Mouse (Mus musculus): ENCODE measurements around the gene Tmem131l.

Gene Tmem131l

GRCm38 (mm10) chr3:84039646-84040475 lies at the start of gene Tmem131l:
TSS of gene Tmem131l (minus strand) at chr3:84040175.
- peak; percentile 56 to 60 for DNase-seq (ENCODE audit: low spot score in 2 of 2)

- DNase-seq (ENCODE audit: low spot score in 2 of 2): no peak
These were observed 46.9 kb upstream of the Tmem131l start for GRCm38 (mm10) chr3:84086921-84087320.

GRCm38 (mm10) chr3:84086337-84086736 lies 46.4 kb upstream of the Tmem131l start:
- DNase-seq (ENCODE audit: low spot score in 2 of 2): no peak

DNA sequence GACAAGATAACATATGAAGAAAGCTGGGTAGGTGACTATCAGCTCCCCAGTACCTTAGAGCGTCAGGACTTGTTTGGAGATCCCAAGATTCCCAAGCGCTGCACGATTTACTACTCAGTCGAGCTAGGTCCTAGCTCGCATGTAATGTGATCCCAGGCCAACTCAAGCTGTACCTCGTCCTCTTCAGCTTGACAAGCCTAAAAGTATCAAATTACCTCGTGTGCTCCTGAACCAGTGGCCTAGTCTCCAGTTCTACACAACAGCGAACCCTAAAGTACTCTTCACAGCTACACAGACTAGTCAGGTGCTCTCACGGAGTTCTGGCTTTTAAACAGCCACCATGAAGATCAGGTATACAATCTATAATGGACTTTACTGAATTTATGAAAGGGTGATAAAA lies 45.5 kb upstream of the Tmem131l start:
- DNase-seq (ENCODE audit: low spot score in 2 of 2): no peak

GRCm38 (mm10) chr3:84081208-84081722 lies 41.3 kb upstream of the Tmem131l start:
- no peak for DNase-seq (ENCODE audit: low spot score in 2 of 2)

- no peak for DNase-seq (ENCODE audit: low spot score in 2 of 2)
These were observed 40.1 kb upstream of the Tmem131l start for GRCm38 (mm10) chr3:84080074-84080473.

DNA sequence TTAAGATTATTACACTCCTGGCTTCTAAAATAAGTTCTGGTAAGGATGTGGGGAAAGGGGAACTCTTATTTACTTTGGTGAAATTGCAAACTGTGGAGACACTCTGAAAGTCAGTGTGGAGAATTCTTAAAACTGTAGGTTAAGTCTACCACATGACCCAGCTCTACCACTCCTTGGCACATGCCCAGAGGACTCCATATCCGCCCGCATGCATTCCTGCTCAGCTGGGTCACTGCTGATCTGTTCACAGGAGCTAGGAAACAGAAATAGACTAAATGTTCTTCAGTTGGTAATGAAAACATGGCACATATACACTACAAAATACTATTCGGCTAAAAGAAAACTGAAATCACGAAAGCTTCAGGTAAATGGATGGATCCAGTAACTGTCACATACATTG lies 37.5 kb upstream of the Tmem131l start:
- no peak for DNase-seq (ENCODE audit: low spot score in 2 of 2)

- no peak for DNase-seq (ENCODE audit: low spot score in 2 of 2)
These were observed 36.8 kb upstream of the Tmem131l start for GRCm38 (mm10) chr3:84076543-84077332.

- no peak for DNase-seq (ENCODE audit: low spot score in 2 of 2)
These were observed 35.5 kb upstream of the Tmem131l start for GRCm38 (mm10) chr3:84075516-84075915.

DNA sequence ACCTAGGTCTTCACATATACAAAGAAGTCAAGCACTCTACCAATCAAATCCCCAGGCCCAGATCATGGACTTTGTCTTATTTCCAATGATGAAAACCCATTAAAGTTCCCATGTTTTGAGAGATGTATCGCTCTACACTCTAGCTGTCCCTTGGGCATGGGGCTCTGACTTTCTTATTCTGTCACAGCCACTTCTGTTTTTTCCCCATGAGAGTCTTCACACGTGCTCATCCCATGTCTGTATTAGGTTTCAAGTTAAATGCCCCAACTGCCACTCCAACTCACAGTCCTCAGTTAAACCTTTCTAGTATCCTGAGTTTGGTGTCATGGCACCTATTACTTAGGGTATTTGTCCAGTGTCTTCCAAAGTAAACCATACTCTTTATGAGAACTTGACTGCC lies 34.8 kb upstream of the Tmem131l start:
- DNase-seq (ENCODE audit: low spot score in 2 of 2): no peak

DNA sequence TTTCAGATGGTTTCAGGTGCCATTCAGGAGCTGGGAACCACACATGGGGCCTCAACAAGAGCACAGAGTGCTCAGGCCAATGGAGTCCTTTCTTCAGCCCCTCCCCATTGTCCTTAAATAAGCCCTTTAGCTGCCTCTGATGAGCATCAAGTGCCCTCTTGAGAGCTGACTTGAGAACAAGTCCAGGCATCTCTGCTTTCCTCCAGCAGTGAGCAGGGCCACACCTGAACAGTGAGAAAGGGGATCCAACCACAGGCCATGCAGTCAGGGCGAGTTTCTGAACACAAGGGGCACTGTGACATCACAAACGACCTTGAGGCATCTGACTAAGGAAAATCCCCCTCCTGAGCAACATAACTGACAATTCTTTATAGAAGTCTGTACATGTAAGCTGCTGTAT lies 31.7 kb upstream of the Tmem131l start:
- DNase-seq (ENCODE audit: low spot score in 2 of 2): no peak

DNA sequence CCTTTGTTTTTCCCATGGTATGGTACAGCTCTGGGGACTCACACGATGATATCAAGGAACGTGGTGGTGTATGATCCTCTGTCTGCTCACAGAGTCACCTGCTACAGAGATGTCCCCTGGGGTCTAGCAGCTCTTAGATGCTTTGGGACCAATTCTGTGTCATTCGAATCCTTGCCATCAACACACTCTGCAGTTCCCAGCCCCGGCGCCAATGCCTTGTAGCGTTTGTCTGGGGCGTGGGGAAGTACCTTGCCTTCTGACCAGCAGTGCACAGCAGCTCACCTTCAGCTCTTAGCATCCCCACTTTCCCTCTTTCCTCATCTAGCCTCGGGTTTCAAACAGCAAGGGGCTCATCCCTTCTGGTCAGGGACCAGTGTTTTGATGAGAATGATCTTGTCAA lies 30.8 kb upstream of the Tmem131l start:
- DNase-seq (ENCODE audit: low spot score in 2 of 2): no peak

- no peak for DNase-seq (ENCODE audit: low spot score in 2 of 2)
These were observed 29.1 kb upstream of the Tmem131l start for GRCm38 (mm10) chr3:84068831-84069709.

- no peak for DNase-seq (ENCODE audit: low spot score in 2 of 2)
These were observed 25.9 kb upstream of the Tmem131l start for GRCm38 (mm10) chr3:84065825-84066224.

GRCm38 (mm10) chr3:84063369-84063914 lies 23.5 kb upstream of the Tmem131l start:
- no peak for DNase-seq (ENCODE audit: low spot score in 2 of 2)

DNA sequence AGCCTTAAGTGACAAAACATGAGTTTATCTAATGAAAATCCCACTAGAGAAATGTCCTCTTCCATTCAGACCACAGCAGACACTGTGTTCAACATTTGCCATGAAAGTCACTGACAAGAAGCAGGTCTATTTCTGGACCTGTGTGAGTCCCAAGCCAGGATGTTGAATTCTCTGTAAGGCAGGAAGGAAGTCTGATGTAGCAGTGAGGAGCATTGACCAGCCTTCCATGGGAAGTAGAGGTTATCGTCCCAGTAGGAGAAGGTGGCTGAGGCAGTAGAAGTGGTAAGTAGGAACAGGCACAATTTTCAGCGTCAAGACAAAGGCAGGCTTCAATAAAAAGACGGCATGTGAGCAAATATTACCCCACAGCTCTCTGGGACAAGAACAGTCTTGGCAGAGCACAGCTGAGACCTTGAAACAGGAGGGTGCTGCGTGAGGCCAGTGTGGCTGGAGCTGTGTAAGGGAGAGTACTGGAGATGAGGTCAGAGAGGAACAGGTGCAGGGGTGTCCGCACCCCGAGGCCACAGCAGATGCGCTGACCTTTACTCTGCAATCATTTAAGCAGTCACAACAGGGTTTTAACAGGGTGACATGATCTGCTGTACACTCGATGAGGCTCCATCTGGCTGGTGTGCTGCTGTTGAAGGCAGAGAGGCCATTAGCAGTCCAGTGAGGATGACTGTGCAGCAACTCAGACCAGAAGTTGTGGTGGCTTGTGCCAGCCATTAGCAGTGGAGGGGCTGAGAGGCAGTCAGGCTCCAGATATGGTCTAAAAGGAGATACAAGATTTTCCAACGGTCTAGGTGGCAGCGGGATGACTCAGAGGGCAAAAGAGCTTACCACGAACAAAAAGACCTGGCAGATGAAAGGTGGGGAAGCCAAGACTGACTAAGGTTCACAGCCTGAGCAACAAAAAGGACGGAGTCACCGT lies 21.8 kb upstream of the Tmem131l start:
- no peak for DNase-seq (ENCODE audit: low spot score in 2 of 2)

- DNase-seq (ENCODE audit: low spot score in 2 of 2): no peak
These were observed 21.0 kb upstream of the Tmem131l start for GRCm38 (mm10) chr3:84060946-84061345.

DNA sequence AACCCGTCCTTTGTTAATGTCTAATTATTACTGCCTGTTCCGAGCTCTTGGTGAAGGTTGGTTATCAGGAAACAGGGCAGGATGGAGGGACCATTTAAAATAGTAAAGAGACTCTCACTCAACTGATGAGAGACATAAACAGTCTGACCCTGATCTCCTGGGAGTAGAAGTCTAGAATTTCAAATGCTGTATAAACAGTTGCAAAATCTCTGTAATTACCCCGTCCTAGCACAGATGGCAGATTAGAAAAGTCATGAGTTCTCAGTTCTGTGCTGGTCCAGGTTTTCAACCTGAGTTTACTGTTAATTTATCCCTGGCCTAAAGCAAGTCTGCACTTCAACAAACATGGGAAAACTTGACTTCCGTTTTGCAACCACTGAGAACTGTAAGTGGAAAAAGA lies 20.2 kb upstream of the Tmem131l start:
- no peak for DNase-seq (ENCODE audit: low spot score in 2 of 2)

DNA sequence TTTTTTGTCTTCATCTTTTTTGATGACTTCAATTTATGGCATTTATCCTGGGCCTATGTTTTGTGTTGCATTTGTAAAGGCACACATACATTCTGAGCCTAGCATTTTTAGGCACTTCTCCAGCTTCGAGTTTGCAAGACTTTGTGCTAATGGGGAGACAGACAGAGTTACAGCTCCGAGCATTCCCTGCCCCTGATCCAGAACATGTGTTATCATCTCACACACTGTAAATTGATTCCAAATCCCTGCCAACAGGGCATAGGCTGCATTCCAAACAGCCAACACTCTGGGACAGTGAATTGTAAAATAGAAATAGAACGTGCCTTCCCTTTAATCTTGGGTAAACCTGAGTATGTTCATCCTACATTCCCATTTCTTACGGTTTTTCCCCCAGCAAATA lies 19.7 kb upstream of the Tmem131l start:
- DNase-seq (ENCODE audit: low spot score in 2 of 2): no peak

DNA sequence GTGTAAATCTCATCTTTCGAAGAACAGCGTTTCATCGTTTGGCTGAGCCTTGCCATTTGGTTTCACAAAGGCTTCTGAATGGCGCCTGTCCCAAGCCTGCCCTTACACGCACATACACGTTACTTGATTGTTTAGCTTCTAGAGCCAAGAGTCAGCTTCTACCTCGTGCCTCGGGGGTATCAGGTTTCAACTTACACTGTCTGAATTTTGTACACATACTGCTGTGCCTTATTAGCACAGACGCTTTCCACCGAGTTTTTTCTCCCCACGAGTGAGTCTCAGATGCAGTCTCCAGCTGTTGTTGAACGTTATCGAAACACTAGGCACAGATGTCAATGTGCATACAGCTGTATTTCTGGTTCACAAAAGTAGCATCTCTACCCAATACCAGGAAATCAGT lies 19.3 kb upstream of the Tmem131l start:
- DNase-seq (ENCODE audit: low spot score in 2 of 2): no peak
